Mouse (Mus musculus) erythroblast, embryonic 14.5 days (primary cell): ENCODE results near the gene Hoxc9.

Source experiments
- GATA1 ChIP-seq: IDR thresholded peaks from 2 replicates; pipeline ENCODE4 v1.6.1; 2012; ENCODE audit warnings: low read length, inconsistent platforms, mixed read lengths
- TAL1 ChIP-seq: IDR thresholded peaks from 3 replicates; pipeline ENCODE4 v1.6.1; 2012; ENCODE audit warnings: low read length, inconsistent platforms, mixed read lengths

- no peak for TF ChIP-seq GATA1
- TF ChIP-seq TAL1, result no peak
Measured at GRCm38 (mm10) chr15:102997431-102997830, 21.2 kb downstream of the Hoxc9 start.
